Mouse (Mus musculus) cortical plate, adult 2 months (tissue): Measurements from ENCODE around the gene Rflna.

Experiments used
- CTCF ChIP-seq: fragments of 200-500 bp; IDR thresholded peaks from 2 replicates; pipeline ENCODE4 v1.5.1; 2011; ENCODE audit warnings: mild to moderate bottlenecking, control low read depth, low read length; ENCODE audit not compliant: insufficient read depth; ENCODE audit errors: extremely low read depth
- POLR2A ChIP-seq: fragments of 200-500 bp; IDR thresholded peaks from 2 replicates; pipeline ENCODE4 v1.6.1; 2011; ENCODE audit warnings: mild to moderate bottlenecking, low read length, control low read depth; ENCODE audit not compliant: insufficient read depth; ENCODE audit errors: extremely low read depth

DNA sequence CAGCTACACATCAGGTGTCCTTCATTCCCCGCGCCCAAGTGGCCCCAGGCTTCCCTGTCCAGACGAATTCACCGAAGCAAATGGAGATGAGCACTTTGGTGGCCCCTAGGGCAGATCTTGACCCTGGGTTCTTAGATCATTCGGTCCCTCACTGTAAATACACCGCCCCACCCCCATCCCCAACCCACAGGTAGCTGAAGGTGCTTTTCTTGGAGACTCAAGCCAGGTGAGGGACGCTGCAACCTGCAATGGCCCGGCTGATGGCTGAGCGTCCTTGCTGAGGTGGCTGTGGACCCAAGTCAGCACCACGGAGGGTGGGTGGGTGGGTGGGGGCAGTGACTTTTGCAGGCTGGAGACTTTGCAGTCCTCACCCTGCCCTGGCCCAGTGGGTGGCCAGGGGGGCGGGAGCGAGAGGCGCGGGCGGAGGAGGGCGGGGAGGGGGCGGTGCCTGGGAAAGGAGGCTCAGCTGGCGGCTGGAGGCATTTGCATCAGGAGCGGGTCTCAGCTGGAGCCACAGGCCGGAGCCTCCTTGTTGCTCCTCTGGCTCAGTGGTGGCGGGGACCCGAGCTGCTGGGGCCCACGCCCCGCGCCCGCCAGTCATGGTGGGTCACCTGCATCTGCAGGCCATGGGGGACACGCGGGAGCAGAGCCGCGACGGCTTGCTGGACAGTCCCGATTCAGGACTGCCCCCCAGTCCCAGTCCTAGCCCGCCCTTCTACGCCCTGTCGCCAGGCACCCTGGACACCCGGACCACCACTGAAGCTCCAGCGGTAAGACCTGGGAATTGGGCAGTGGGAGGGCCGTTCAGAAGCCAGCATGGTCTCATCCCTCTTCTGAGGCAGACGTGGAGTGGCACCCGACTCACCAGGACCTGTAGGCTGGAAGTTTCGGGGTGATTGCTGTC lies at the start of gene Rflna:
- no peak for TF ChIP-seq CTCF
- no peak for TF ChIP-seq POLR2A
